Mouse (Mus musculus) embryo, embryonic 9.5 days (tissue): ENCODE results near the gene Vmn1r12.
"Not testable (repeated sequence)": the region's sequence is repeated elsewhere in the genome, so short reads cannot be mapped to it uniquely, and the experiment has no call there.

Experiments
- DNase-seq: peaks from one replicate; pipeline ENCODE4 v3.0.0-alpha.2; 2017; ENCODE audit errors: extremely low spot score

The Vmn1r12 gene

DNA sequence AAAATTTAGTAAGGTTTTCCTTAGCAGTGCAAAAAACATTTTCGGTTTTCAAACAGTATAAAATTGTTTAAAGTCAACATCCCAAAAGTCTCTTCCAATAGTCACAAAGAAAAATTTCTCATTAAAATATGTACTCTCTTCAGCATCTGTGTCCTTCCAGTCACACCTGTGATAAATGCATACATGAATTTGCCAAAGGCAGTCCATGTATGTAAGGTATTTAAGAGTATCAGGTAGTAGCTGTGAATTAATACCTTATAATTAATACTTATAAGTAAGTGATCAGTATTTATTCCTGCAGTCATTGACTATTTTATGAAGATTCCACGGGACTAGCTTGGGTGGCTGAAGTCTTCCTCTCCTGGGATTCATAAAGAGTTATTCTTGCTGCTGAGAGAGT, at the start of gene Vmn1r12:
Gene Vmn1r12 (plus strand): TSS at position 301 of the 400 bp plus-strand sequence.
- no peak for DNase-seq

DNA sequence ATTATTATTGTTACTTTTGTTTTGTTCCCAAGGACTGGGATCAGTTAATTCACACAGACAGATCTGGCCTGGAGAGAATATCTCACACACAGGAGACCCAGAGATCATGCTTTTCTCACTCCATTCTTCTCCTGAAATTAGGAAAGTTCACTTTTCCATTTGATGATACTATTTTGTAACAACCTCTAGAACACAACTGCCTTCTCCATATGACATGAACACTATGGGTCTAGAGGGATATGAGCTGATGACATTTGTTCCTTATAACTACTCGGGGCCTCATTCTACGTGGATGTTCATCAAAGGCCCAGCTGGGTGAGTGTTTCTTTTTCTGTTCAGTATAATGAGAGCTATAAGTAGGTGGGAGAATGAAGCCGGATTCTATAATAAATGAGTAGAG, 47.6 kb upstream of the Vmn1r12 start, which contains the start of gene Vmn1r10:
Gene Vmn1r10 (plus strand): TSS at position 301 of the 400 bp plus-strand sequence.
- DNase-seq: no peak

DNA sequence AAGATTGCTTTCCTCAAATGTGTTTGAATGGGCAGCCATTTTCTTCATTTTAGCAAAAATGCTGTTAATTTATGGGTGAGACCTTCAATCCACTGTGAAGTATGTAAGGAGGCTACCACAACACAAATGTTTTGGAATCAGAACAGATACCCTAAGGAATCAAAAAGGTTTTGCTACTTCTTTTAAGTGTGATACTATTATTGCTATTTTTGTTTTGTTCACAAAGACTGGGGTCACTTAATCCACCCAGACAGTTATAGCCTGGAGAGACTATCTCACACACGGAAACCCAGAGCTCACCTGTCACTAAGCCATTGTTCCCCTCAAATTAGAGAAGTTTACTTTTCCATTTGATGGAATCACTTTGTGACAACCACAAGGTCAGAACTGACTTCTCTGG, 23.6 kb upstream of the Vmn1r12 start, which contains the start of gene Vmn1r11:
Gene Vmn1r11 (plus strand): TSS at position 301 of the 400 bp plus-strand sequence.
- no peak for DNase-seq

DNA sequence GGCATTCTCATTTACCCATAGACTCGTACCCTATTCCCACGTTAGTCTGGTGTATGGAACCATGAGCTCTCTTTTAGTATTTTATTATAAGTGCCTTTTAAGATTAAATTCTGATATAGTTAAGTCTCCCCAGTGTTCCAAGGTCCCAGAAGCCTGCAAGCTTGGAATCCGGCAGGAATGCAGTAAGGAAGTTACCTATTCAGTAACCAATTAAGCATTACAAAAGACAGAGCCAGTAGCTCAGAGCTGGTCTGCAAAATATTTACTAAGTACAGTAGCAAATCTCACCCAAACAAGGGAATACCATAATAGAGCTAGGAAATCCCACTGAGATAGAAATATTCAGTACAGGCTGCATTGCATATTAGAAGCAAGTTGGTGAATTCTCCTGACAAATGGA, 33.3 kb downstream of the Vmn1r12 start:
- DNase-seq: not testable (repeated sequence)

DNA sequence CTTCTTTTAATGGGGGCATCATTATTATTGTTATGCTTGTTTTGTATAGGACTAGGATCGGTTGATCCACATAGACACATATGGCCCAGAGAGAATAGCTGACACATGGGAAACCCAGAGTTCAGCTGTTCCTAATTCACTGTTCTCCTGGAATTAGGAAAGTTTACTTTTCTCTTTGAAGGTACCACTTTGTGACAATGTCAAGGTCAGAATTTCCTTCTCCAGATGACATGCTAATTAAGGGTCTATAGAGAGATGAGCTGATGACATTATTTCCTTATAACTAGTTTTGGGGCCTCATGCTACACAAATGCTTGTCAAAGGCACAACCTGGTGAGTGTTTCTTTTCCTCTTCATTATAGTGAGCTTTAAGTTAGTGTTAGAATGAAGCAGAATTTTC, 46.3 kb downstream of the Vmn1r12 start, which contains the start of gene Vmn1r13:
Gene Vmn1r13 (plus strand): TSS at position 301 of the 400 bp plus-strand sequence.
- DNase-seq: not testable (repeated sequence)
